Mouse (Mus musculus) stomach, postnatal 0 days (tissue): Measurements from ENCODE around the gene Slc22a23.

Experiments used
- CTCF ChIP-seq: IDR thresholded peaks from 2 replicates; pipeline ENCODE4 v1.5.1; 2016; ENCODE audit warnings: antibody characterized with exemption, low read depth, mild to moderate bottlenecking, moderate library complexity
- EP300 ChIP-seq: optimal IDR thresholded peaks from 2 replicates; pipeline ENCODE3; 2016; ENCODE audit warnings: antibody characterized with exemption

GRCm38 (mm10) chr13:34316511-34316910, 28.5 kb downstream of the Slc22a23 start:
- no peak for TF ChIP-seq CTCF
- TF ChIP-seq EP300, result no peak
